Mouse (Mus musculus) natural killer cell, adult 2 months (primary cell): Measurements from ENCODE around the gene Tex12.

Experiments used
- DNase-seq, 2 experiments: peaks; one replicate each; pipeline ENCODE4 v3.0.0; 2022; ENCODE audit warnings: low spot score in 2 of 2

Tex12 gene

DNA sequence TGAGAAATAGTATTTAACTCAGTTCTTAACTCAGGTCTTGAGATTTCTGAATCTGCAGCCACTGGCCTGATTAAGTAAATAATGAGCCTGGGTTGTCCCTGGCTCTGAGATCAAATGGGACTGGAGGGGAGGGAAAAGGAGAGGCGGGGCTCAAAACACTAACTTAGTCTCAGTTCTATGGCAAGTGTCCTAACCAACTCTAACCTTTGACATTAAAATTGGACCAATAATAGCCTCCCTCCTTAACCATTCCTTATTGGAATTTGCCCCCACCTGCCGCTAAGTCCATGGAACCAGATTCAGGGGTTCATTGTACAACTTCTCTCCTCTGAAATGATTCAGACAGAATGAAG lies 6.1 kb downstream of the Tex12 start, which contains the start of gene Bco2:
Gene Bco2 (minus strand): TSS at position 88 of the 353 bp plus-strand sequence.
- no peak for DNase-seq

DNA sequence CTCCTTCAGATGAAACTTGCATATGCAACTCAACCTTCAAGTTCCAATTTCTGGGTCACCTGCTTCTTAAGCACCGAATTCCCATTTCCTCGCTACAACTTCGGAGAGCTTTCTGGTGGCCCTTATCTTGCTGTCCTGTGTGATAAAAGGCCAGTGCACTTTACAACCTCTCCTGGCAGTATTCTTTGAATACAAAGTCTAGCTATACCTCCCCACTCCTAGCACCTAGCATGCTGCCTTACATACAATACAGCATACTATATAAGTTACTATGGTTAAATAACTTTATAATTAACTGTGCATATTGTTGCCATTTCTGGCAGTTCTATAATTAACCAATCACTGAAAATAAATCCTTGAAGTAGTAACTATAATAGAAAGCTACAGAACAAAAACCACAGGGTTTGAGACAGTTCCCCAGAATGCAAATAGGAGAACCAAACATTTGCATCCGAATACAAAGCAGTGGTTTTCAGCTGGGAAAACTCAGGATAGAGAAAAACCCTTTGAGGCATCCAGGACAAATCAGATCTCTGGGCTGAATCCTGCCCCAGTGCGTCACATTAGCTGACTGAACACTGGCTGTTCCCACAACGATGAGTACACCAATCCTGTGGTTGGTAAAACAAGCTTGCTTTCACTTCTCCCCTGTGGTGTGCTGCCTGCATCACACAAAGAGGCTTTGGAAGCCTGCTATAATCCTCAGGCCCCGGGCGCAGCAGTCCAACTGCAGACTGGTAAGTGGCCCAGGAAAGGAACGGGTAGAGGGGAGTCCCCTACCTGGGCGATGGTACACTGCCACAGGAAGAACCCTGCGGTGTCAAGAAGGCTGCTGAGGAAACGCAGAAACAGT lies 6.7 kb downstream of the Tex12 start, which contains the start of gene Il18:
Gene Il18 (plus strand): TSS at position 587 of the 853 bp plus-strand sequence.
- peak; percentile 21 to 60 for DNase-seq

DNA sequence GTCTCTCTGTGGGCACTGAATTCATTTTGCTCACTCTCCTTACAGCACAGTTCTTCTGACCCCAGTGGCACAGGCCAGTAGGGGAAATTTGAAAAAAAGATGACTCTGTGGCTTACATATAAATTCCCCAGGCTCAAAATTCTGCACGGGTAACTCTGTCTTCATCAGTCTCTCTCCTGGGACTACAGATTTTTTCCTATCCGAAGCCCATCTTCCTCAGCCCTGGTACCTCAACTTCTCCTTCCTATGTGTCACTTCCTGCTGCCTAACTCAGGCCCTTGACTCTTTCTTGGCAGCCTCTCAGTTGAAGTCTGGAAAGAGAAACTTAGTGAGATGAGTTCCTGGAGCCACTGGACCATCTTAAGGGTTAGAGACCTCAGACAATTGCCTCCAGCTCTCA lies 7.6 kb downstream of the Tex12 start:
- no peak for DNase-seq

DNA sequence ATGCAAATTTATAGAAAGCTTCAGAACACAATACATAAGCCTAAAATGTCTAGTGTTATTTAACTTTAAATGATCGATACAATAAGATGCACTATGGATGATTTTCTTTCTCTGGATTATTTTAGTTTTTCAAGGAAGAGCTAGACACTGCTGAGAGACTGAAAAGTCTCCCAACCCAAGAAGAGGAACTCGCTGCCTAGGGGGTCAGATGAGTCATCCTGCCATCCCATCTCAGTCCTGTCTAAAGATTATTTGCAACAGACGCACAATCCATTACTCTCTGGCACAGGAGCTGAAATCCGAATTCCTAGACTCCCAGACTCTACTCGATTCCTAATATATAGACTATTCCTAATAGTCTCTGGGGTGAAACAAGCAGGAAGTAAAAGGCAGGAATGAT lies 8.9 kb downstream of the Tex12 start:
- DNase-seq, result no peak

DNA sequence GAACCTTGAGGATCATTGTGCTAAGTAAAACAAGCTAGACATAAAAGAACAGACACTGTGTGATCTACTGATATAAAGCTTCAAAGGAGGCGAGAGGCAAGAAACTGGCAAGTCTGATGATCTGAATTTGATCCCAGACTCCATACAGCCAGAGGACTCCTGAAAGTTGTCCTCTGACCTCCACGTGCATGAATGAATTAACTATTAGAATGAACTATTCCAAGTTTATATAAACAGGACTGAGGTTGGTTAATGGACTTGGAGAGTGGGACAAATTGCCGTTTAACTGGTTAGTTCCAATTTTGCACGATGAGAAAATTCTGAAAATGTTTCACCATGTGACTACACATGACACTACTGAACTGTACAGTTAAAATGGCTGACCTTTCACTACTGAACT lies 12.2 kb downstream of the Tex12 start:
- DNase-seq, result no peak

DNA sequence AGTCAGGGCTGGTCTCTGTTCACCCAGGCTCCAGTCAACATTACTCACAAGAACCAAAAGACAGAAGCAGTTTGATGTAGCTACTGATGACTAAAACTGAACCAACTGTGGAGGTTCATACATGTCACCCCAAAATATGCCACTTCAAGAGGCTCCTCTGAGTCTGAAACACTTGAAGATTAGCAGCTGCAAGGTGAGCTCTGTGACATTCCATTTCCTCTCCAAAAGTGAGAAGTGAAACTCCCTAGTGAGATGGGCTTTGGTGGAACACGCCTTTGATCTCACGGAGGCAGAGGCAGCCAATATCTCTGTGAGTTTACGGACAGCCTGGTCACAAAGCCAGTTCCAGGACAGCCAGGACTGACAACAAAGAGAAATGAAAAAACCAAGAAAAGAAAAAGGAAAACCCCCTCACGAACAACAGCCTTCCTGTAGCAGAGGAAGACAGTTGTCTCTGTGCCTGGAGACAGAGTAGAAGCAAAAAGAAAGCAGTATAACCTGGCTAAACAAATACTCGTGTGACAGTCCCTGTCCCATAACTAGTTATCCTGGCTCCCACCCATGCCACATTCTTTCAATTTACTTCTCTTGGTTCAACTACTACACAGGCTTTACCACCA lies 13.2 kb downstream of the Tex12 start:
- DNase-seq, result peak in 1 of 2 experiments; percentile 57

DNA sequence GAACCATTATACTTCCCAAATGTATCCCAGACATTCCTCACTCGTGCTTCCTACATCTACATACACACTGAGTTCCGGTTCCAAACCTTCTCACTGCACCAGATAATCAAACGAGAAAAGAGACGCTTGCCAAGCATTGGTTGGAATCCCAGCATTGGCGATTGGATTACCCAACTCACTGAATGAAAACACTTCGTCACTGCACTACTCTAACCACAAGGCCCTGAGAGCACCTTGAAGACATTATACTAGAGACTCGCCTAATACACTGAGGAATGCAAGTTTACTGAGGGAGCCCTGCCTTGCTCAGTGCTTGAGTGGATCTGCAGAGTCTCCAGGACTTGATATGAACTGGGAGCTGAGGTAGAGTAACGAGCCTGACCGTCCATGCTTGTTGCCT lies 18.7 kb downstream of the Tex12 start:
- DNase-seq, result no peak

DNA sequence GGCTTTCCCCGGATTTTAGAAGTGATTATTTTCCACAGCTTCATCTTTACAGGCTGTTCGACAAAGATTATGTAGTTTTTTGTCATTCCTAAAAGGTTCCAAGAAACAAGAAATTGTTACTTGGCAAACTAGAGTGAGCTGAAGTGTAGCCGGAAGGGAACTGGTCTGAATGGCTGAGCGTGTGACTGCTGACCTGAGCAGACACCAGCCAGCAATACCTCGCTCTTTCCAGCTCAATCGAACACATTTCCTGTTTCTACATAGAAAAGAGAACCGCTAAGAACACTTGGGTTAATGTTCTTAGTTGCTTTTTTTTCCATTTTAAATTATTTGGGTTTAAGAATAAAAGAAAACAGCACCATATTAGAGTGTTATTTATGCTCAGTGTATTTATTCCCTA lies 21.0 kb downstream of the Tex12 start:
- no peak for DNase-seq

DNA sequence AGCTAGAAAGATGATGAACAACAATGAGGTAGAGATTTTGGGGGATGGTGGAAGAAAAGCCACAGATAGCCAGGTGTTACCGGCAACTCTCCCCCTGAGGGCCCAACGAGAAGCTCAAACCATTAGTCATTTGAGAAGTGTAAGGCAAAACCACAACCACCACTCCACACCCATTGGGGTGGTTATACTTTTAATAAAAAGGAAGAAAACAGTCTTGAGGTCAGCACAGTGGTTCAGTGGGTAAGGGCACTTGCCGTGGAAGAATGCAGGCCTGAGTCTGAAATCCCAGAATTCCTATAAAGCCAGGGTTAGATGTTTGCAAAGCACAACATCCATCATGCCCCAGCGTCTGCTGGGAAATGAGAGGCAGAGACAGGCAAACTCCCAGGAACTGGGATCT lies 23.8 kb downstream of the Tex12 start:
- peak; percentile 49 to 65 for DNase-seq

DNA sequence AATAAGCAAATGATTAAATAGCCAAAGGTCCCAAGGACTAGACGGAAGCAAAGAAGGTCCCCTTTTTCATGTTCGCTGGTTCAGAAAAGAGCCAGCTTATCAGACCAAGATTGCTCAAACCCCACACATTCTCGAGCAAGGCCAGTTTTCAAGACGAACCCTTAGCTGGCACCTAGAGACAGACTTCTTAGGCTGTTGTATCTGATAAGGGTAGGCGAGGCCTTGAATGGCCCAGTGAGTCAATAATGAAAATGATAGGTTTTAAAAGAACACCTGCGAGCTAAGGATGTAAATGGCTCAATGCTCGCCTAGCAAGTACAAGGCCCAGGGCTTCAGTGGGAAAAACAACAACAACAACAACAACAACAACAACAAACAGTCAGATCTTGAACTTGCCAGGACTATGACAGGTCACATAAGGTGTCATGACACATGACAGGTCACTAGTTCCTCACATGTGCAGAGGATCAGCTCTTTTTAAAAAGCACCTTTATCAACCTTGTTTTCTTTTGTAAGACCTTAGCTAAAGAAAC lies 24.5 kb downstream of the Tex12 start:
- no peak for DNase-seq

DNA sequence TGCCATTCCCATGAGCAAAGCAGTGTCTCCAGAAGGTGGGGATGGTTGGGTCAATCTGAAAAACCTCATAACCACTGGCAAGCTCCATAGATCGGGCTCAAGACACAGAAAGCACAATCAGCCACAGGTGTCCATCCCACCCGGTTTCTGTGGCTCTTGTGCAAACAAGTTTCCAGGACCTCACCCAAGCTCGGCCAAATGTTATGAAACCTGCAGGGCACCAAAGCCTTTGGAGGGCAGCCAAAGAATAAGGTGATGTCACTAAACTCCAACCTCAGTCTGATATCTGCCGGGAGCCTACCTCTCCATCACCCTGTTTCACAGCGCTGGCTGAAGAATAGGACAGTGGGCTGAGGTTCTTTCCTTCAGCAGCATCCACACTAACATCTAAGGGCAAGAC lies 25.2 kb downstream of the Tex12 start:
- DNase-seq, result no peak

DNA sequence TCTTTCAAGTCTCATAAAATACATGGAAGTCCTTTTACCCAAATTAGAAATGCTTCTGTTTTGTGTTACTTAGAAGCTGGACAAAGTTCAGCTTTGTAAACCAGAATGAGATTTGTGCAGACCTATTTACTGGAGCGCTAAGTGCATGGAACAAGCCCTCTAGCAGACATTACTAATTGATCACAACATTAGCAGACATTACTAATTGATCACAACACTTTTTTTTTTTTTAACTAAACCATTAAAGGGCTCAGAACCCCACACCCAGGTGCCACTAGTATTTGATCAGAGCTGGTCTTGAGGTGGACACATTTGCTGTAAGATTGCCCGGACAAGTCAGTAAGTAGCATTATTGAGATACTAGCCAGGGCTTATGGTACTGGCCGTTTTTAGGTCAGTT lies 27.3 kb downstream of the Tex12 start:
- no peak for DNase-seq

DNA sequence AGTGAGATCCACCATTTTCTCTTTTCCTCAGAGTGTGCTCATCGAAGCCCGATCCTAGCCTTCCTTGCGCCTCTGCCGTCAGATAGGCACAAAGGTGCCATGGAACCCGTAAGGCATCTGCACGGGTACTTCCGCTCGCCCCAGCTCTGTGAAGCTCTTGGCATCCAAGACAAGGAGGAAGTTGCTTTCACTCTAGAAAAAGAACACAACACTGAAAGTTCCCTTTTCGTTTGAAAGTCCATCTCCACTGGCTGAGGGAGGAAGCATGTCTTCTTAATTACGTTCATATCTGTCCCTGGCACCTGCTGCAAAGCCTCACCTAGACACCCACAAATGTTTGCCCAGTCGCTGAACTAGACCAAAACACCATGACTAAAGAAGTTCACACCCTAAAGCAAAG lies 27.8 kb downstream of the Tex12 start:
- peak; percentile 25 to 51 for DNase-seq

DNA sequence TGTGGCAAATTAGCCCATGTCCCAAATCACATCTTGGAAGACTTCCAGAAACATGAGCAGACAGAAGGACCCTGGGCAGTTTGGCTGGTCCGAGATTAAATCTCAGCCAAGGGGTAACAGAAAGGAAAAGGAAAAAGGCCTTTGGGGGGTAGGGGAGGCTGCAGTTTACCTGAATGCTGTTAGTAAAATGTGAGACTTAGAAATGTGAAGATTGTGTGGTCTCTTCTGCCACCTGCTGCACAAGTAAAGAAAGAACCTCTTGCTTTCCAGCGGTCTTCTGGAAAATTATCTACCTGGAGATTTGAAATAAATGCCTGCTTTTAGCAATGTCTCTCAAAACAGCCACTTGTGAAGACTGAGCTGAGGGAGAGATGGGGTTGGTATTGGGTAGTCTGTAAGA lies 30.2 kb downstream of the Tex12 start:
- DNase-seq, result no peak

DNA sequence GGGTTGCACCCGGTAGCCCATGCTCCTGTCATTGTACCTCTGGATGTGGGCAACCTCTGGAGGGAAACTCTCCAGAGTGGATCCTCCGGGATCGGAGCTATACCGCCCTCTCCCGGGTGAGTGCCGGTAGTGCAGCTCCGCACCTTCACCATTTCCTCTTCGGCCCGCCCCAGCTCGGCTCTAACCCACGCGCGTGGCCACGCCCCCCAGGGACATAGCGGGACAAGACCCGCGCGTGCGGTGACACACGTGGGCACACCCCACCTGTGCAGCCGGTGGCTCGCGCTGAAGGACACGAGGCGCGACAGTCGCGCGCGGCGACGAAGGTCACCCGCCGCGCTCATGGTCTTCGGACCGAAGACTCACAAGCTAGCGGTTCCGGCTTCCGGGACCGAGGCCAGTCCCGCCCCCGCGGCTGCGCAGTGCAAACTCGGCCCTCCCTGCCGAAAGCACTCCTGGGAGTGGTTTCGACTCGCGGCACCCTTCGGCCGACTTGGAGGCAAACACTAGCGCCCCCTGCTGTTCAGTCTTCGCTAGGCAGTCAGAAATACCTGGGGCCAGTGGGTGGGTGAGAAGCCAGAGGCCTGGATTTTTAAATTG lies 32.7 kb downstream of the Tex12 start, which contains the start of gene Pts:
Gene Pts (minus strand): TSS at position 432 of the 600 bp plus-strand sequence.
- peak; percentile 95 to 98 for DNase-seq

DNA sequence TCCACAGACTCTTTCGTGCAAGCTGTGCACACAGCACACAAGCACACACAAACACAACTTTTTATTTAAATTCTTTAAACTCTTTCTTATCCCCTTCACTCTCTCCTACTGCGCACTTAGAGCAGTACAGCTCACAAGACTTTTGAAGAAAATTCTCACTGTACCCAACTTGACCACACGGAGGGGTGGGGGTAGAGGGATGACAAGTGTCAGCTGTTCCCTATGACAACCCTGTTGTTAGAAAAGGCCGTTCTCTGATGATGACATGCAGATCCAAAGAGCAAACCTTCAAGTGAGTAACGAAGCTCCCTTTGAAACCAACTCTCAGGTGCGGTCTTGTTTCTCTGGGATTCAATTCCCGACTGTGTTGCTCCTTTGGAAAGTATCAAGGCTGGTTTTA lies 33.3 kb downstream of the Tex12 start:
- DNase-seq, result peak; percentile 64 to 70

DNA sequence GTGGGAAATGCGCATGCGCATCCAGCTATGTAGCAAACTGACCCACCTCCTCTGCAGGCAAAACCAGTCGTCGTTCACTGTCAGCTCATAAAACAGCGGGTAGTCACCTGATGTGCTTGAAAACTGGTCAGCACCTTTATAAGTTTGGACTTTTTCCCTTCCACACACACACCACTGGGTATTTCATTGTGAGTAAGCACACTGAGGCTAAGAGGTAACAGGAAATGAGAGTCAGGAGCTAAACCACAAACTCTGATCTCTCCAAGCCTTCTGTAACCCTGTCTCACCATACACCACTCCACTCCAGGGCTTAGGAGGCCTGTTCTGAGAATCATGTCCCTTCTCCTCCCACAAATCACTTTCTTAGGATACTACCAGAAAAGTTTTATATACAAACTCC lies 35.5 kb downstream of the Tex12 start:
- no peak for DNase-seq

DNA sequence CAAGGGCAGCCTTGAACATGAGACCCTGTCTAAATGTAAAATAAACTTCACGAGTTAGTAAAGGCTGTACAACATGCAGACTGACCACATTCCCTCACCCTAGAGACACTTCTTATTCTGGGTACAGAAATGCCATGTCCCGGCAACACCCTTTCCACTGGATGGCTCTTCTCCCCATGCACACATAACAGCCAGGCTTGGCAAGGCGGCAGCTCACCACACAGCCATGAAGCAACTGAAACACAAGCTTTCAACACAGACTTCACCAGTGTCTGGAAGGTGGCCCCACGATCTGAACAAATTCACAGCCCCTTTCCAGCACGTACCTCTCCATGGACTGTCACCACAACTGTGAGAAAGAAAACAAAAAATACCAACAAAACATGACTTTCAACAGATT lies 36.2 kb downstream of the Tex12 start:
- no peak for DNase-seq

DNA sequence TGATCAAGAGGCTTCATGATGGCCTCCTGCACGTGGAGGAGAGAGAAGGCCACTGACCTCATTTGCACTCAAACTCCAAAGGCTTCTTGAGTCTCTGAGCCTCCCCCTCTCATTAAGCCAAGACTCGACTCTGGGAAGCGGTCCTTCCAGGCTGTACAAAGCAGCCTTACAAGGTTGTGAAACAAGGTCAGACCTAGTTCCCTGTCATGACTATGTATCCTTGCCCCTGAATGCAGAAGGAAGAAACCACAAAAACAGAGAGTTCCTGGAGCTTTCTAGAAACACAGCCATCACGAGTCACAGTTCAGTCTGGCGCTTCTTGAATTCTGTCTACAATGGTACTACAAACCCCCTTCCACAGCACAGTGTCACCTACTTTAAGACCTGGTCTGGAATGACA lies 38.6 kb downstream of the Tex12 start:
- DNase-seq, result no peak

DNA sequence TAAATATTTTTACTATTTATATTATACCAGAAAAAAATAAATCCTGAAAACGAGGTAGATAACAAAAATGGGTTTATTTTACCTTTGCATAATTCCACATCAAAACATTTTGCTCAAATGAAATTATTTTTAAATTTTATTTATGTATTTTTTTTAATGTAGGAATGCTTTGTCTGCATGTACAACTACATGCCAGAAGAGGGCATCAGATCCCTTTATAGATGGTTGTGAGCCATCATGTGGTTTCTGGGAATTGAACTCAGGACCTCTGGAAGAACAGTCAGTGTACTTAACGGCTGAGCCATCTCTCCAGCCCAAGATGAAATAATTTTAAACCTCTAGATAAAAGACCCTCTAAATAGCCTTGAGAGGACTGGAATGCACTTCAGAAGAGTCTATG lies 39.6 kb downstream of the Tex12 start:
- no peak for DNase-seq

DNA sequence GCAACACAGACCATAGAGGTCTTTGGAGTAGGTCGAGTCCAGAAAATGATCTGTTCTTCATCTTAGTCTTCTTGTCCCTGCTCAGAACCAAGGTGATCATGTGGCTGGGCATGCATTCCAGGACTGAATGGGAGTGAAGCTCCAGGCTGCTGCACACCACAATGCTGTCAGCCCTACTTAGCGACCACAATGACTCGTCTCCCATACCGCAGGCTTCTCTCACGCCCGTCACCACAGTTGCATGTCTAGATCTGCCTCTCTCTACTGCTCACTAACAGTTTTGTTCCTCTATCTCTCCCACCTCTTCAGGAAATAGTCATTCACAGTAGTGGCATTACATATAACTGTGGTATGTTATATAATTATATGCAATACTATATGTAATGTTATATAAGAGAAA lies 40.4 kb downstream of the Tex12 start:
- DNase-seq, result no peak

DNA sequence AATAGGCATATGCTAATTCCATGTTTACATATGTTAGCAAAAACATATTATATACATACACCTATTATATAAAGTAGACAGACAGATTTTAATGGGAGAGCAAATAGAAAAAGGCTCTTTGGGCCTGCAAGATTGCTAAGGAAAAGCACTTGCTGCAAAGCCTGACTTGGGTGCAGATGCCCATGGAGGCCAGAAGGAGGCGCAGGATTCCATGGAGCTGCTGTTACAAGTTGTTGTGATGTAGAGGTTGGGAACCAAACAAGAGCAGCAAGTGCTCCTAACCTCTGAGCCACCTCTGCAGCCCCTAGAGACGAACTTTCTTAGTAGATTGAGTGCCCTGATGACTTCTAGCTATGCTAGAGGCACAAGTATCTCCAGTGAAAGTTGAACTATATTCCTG lies 42.3 kb downstream of the Tex12 start:
- peak in 1 of 2 experiments; percentile 14 for DNase-seq

DNA sequence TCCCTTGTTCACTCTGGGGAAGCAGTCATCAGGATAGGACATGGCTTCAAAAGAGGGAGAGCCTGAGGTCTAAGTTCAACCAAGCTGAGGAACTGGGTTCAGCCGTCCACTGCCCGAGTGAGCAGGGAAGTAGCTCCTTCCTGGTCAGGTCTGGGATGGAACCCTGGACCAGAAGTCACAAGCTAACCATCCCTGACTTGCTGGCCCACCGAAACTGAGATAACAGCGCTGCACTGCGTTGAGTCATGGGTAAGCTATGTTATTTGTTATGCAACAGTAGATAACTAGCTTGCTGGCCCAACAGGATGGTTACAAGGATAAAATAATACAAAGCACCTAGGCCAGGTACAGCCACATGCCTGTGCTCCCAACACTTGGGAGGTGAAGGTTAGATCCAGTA lies 45.7 kb downstream of the Tex12 start:
- no peak for DNase-seq
